Mouse (Mus musculus): ENCODE results near the gene Scamp4.
"Not testable (repeated sequence)": the region's sequence is repeated elsewhere in the genome, so short reads cannot be mapped to it uniquely, and the experiment has no call there.

Gene Scamp4

GRCm38 (mm10) chr10:80578131-80578750 lies 24.4 kb upstream of the Scamp4 start:
- DNase-seq (ENCODE audit: low read depth, low spot score): peak; percentile 78

GRCm38 (mm10) chr10:80578911-80579310 lies 23.8 kb upstream of the Scamp4 start:
- DNase-seq (ENCODE audit: low read depth, low spot score): peak; percentile 83

DNA sequence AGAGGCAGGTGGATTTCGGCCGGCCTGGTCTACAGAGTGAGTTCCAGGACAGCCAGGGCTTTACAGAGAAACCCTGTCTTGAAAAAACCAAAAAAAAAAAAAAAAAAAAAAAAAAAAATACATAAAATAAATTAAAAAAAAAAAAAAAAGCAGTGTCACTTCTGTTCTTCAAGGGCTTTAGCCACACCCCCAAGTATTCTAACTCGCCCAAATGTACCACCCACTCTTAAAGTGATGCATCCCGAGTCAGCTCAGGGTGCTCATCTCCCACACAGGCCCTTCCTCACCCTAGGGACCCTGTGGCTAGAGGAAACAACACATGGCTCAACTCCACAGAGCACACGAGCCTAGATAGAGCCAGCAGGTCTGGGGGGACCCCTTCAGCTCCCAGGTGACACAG lies 19.6 kb upstream of the Scamp4 start:
- DNase-seq (ENCODE audit: low read depth, low spot score): no peak

DNA sequence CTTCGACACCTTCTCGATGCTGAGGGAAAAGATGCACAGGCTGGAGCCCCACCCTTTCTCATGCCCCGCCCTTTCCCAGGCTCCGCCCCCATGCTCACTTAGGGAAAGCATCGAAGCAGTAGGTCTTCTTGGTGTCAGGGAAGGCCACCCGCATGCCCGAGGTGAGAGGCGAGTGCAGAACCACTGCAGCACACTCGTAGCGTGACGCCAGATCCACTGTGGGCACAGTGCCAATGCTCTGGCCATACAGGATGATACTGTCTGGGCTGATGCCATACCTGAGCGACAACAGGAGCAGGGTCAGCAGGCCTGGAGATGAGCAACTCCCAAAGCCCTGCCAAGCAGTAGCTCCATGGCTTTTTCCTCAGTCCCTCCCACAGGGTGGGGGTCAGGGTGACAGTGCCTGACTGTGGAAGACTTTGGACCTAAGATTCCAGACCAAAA lies 18.6 kb upstream of the Scamp4 start:
- DNase-seq (ENCODE audit: low read depth, low spot score): no peak

GRCm38 (mm10) chr10:80584642-80585552 lies 17.8 kb upstream of the Scamp4 start:
- no peak for DNase-seq (ENCODE audit: low read depth, low spot score)

GRCm38 (mm10) chr10:80585581-80585980 lies 17.1 kb upstream of the Scamp4 start:
- no peak for DNase-seq (ENCODE audit: low read depth, low spot score)

DNA sequence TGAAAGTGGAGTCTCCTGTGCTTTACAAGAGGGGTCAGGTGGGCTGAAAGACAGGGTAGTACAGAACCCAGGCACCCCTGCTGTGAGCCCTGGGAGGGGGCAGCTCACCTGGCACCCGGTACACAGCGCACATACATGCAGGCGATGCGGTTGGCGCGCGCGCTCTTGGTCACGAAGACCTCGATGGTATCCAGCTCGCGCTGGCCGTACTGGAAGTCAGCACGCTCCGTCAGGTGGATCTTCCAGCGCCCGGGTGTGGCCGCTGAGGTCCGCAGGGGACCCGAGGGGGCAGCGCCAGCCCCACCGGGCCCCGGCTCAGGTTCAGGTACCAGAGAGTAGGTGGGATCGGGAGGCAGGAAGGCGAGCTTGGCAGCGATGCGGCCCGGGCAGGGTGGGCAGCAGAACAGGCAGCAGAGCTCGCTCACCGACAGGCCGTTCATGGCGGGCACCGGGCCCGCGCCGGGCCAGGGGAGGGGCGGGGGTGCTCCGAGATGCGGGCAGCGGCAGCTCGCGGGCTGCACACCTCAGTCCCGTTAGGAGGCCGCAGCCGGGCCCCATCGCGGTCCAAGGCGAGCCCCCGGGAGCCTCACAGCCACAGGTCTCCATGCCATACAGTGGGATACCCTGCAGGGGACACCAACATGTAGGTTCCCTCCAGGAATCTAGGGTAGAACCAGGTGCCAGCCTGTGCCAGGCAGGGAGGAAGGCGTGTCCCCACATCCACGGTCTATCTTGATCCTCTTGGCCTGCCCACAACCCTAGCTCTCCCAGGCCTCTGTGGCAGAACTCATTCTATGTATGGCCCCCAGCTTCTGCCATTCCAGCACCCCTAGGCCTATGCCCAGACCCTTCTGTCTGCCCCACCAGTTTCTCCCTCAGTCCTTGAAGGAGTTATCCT lies 16.0 kb upstream of the Scamp4 start:
- no peak for DNase-seq (ENCODE audit: low read depth, low spot score)

DNA sequence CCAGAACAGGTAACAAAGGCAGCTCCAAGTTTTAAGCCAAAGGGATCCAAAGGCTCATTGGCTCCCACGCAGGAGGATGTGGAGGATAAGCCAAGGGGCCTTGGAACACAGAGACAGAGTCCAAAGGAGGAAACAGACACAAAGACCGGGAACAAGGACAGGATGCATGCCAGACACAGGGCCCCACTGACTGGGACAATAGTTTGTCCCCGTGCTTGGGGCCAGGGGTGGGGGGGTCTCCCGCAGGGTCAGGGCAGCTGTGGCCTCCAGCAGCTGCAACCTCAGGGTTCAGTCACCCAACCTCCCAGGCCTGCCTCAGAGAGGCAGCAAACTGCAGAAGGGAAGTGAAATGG lies 15.4 kb upstream of the Scamp4 start:
- DNase-seq (ENCODE audit: low read depth, low spot score): no peak

GRCm38 (mm10) chr10:80589127-80589878 lies 13.4 kb upstream of the Scamp4 start:
- DNase-seq (ENCODE audit: low read depth, low spot score): no peak

DNA sequence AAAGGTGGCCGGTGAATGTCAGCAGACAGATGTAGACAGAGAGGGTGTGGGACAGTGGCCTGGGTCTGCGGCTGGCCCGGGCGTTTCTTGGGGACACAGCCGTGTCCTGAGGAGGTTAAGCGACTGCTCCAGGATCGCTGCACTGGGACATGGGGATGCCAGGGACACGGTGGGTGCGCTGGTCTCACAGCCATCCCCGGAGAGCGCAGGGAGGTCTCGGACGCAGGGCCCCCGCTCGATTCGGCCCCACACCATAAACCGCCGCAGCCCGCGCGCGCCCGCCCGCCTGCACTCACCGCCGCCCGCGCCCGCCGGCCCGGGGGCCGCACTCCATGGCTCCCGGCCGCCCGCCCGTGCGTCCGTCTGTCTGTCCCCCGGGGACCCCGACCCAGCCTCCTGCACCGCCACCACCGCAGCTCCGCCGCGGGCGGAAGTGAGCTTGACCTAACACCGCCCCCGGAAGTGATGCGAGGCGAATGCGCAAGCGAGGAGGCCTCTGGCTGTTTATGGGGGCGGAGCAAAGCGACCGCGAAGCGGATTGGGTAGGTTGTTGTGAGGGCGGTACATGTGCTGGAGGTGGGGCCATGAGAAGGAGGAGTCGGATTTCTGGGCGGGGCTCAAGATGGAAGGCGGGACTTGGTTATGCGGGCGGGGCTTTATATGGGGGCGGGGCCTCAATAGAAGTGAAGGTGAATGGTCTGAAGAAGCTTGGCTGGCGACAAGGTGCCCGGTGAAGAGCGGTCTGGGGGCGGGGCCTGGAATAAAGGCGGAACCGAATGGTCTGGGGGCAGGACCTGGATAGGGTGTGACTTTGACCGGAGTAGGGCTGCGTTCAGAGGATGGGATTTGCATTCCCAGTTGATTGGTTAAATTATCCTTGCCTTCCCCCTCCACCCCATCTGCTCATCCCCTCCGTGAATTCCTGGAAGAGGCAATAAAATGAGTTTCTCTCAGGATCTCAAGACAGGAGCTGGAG lies 12.5 kb upstream of the Scamp4 start, which contains the start of gene Abhd17a:
Abhd17a (minus strand) TSS at position 463 of the 976 bp plus-strand sequence.
- peak; percentile 95 for DNase-seq (ENCODE audit: low read depth, low spot score)

- DNase-seq (ENCODE audit: low read depth, low spot score): no peak
Measured at GRCm38 (mm10) chr10:80596318-80596717, 6.4 kb upstream of the Scamp4 start.

DNA sequence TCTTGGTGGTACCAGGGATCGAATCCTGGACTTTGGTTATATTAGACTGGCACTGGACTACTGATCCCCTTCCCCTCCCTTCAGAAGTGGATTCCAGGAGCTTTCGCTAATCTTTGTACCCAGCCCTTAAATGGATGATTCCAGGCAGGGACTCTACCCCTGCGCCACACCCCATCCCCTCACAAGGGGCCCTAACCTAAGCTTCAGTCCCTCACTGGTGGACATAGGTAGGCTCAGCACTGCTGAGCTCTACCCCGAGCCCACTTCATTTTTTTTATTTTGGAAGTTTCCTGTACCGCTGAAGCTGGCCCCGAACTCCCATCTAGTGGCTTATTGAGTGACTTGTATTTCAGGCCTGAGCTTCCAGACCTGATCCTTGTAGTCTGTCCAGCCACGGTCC lies 692 bp downstream of the Scamp4 start:
- no peak for DNase-seq (ENCODE audit: low read depth, low spot score)

DNA sequence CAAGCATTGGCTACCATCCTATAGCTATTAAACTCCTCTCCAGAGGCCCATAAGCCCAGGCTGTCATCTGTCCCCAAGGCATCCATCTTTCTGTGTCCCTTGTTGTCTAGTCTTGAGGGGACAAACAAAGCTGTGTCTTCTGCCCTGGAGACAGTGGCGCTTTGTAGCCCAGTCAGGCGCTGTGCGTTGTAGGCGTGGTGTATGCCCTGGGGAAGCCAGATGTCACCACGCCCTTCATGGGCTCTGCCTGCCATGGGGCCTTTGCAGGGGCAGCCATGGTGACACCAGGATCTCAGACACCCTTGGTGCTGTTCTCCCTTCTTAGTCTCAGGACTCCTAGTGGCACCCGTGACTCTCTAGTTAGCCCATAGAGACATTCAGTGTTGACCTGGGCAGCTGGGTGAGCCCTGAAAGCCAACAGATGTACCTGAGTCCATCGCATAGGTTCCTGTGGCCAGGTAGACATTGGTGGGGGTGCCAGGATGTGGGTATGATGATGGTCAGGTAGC lies 1.4 kb downstream of the Scamp4 start:
- peak; percentile 77 for DNase-seq (ENCODE audit: low read depth, low spot score)

GRCm38 (mm10) chr10:80604988-80605387 lies 2.3 kb downstream of the Scamp4 start:
- no peak for DNase-seq (ENCODE audit: low read depth, low spot score)

GRCm38 (mm10) chr10:80605721-80606120 lies 3.0 kb downstream of the Scamp4 start, which contains the start of gene Gm49322:
Gene Gm49322 (plus strand): TSS chr10:80606021.
- not testable (repeated sequence) for DNase-seq (ENCODE audit: low read depth, low spot score)

DNA sequence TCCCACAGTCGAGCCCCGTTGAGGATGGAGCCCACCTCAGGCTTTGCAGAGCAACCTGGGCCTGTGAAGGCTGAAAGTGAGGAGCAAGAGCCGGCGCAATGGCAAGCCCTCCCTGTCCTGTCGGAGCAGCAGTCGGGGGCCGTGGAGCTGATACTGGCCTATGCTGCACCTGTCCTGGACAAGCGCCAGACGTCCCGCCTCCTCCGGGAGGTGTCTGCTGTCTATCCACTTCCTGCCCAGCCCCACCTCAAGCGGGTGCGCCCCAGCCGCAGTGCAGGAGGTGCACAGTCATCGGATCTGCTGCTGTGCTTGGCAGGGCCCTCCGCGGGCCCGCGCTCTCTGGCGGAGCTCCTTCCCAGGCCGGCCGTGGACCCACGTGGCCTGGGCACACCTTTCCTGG lies 3.6 kb downstream of the Scamp4 start:
- no peak for DNase-seq (ENCODE audit: low read depth, low spot score)

GRCm38 (mm10) chr10:80606737-80607350 lies 4.2 kb downstream of the Scamp4 start:
- no peak for DNase-seq (ENCODE audit: low read depth, low spot score)

- DNase-seq (ENCODE audit: low read depth, low spot score): no peak
Measured at GRCm38 (mm10) chr10:80608435-80608834, 5.8 kb downstream of the Scamp4 start.

GRCm38 (mm10) chr10:80609269-80609924 lies 6.7 kb downstream of the Scamp4 start:
- DNase-seq (ENCODE audit: low read depth, low spot score): no peak
